Mouse (Mus musculus): ENCODE results near the gene Ddx31.

The Ddx31 gene

DNA sequence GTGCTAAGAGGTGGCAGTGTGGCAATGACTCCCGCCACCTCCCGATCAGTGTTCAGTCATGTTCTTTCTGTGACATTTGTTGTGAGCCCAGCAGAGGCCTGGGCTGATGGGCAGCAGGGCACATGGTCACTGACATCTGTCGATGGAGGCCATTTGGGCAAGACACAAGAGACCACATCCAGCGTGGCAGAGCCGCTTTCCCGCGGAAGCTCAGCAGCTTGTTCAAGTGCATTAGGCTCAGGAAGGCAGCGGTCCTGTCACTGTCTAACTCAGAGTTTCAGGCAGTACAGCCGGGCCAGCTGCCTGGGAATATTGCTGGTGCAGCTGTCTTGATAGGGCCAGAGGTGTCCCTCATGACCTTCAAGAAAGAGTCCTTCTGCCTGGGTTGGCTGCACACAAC is 114.4 kb downstream of the Ddx31 start:
- intact Hi-C loops (cut with DNase I) = no loop called here
